Mouse (Mus musculus) G1E (cell line): Measurements from ENCODE around the gene C87436.

Experiments
- CTCF ChIP-seq: IDR thresholded peaks from 2 replicates; pipeline ENCODE4 v1.5.1; 2012; ENCODE audit warnings: low read depth, low read length, inconsistent platforms, mixed read lengths
- GATA1 ChIP-seq: IDR thresholded peaks from 2 replicates; pipeline ENCODE4 v1.6.1; 2012; ENCODE audit warnings: borderline replicate concordance, low read length, inconsistent platforms, mixed read lengths
- GATA2 ChIP-seq: IDR thresholded peaks from 2 replicates; pipeline ENCODE4 v1.6.1; 2012; ENCODE audit warnings: low read depth, low read length, inconsistent platforms, borderline replicate concordance
- POLR2AphosphoS5 ChIP-seq: IDR thresholded peaks from 2 replicates; pipeline ENCODE4 v1.6.1; 2012; ENCODE audit warnings: low read depth, low read length, inconsistent platforms; ENCODE audit not compliant: insufficient replicate concordance
- TAL1 ChIP-seq: conservative IDR thresholded peaks from 2 replicates; pipeline ENCODE4 v1.6.1; 2012; ENCODE audit warnings: low read depth, low read length, inconsistent platforms, mixed read lengths

DNA sequence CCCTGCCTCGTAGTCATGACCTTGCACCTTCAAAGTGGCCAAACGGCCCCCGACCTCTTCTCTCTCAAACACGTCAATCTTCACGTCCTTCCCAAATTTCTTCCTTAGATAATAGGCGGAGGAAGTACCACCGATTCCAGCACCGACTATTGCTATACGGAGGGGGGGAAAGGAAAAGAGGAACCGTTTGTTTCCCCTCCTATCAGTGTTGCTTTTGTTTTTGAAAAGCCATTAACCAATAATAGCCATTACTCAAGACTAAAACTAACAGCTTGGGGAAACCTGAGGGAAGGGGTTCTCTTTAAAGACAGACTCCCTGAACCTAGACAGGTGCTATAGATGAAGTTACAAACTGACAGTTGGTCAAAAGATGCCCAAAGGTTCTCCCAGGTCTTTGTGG, 42.2 kb upstream of the C87436 start:
- no peak for TF ChIP-seq TAL1
- no peak for TF ChIP-seq CTCF
- no peak for TF ChIP-seq GATA1
- TF ChIP-seq POLR2AphosphoS5, result no peak
- TF ChIP-seq GATA2, result no peak
